Mouse (Mus musculus) erythroid progenitor cell, adult 5-6 weeks (primary cell): ENCODE results near the gene U2af2. TPM values are rescaled to one million over a fixed set of nuclear protein-coding genes. Genes with fewer than 3 reads are reported as not detected.

Source experiments
- ATAC-seq: replicated peaks from 2 replicates; pipeline ENCODE4 v1.8.0; 2016; ENCODE audit warnings: moderate number of reproducible peaks, mild to moderate bottlenecking, moderate TSS enrichment, inconsistent platforms; ENCODE audit not compliant: poor library complexity, low FRiP score, severe bottlenecking
- total RNA-seq, 2 experiments: library from RNA; stranded (forward) in 1 of 2; stranded (reverse) in 1 of 2; fragments of 150-400 nt in 1 of 2; fragments of 186-747, 209-891 nt in 1 of 2; gene quantifications; 2 replicates each; pipeline versions ENCODE4 v1.2.3 to v1.2.4; 2015 to 2017; ENCODE audit warnings: low replicate concordance in 2 of 2

U2af2 gene
- total RNA-seq, 2 experiments from 2014 or later = 99.2 to 138 TPM

DNA sequence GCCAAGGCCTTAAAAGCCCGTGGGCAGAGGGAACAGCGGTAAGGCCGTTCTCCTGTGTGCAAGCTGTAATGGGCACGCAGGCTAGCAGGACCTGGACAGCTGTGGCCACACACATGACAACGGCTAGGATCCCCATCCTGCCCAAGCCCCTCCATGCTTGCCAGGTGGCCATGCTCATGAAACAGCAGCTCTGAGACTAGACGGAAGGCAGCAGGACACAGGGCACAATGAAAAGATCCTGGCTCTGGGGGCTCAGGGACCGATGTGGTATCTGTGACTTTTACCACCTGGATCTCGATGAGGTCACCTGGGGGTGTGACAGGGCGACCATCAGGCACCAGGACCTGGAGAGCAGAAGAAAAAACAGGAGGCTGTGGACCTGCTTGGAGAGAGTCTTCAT, 25.8 kb upstream of the U2af2 start:
- no peak for ATAC-seq

- no peak for ATAC-seq
These were observed 24.9 kb upstream of the U2af2 start for GRCm38 (mm10) chr7:5037026-5037425.

GRCm38 (mm10) chr7:5037467-5037866, 24.5 kb upstream of the U2af2 start:
- no peak for ATAC-seq

DNA sequence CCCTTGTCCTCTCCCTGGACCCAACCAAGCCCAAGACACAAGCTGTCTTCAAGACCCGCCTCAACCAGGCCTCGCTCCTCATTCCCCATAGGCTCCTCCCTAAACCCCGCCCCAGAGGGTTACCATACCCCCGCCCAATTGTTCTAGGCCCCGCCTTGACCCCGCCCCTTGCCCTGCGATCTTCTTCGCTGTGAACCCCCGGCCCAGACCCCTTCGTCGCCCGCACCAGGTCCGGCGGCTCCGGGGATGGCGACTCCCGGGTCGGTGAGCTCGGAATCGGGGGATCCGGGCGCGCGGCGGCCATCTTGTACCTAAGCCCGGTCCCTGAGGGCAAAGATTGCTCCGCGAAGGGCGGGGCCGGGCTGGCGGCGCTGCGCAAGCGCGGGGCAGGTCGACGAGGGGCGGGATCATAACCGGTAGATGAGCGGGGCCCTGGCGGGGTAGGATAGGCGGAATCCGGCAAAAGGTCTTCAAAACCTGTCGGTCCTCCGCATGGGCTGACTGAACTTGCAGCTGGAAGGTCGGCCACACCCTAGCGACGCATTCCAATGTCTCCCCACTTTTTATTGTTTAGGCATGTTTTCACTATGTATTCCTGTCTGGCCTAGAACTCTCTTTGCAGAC, 23.7 kb upstream of the U2af2 start, which contains the start of gene Zfp784:
Gene Zfp784 (minus strand): TSS at position 338 of the 624 bp plus-strand sequence.
- ATAC-seq = peak; percentile 95

- no peak for ATAC-seq
These were observed 23.0 kb upstream of the U2af2 start for GRCm38 (mm10) chr7:5038940-5039339.

DNA sequence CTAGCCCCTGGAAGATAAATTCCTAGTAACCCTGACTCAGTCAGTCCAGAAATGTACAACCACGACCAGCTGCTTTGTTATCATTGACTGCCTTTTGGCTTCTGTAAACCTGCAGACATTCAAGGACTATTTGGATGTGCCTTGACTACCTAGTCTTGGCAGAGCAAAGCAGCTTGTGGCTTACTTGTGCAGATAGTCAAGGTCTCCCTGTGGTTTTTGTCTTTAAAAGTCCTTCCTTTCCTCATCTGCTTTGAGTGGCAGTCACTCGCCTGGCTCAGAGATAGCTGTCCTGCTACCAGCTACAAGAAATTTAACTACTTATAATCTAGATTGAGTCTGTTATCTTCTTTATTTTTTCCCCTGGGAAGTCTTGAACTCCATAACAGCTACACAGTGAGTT, 17.0 kb upstream of the U2af2 start:
- ATAC-seq = no peak

DNA sequence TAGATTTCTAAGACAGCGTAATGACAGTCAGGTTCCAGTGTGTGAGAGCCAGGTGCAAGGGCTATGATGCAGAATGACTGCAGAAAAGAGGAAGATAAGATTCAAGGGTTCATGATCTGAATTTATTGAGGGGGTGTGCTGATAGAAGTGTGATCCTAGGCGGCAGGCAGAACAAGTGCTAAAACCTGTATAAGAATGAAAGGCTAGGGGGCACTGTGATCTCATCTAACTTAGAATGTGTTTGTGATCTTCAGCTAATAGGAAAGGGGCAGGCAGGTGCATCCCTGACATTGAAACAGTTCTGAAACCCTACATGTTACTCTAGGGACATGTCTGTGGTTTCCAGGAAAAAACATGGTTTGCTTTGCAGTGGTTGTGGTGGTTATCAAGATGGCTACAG, 15.8 kb upstream of the U2af2 start:
- no peak for ATAC-seq

DNA sequence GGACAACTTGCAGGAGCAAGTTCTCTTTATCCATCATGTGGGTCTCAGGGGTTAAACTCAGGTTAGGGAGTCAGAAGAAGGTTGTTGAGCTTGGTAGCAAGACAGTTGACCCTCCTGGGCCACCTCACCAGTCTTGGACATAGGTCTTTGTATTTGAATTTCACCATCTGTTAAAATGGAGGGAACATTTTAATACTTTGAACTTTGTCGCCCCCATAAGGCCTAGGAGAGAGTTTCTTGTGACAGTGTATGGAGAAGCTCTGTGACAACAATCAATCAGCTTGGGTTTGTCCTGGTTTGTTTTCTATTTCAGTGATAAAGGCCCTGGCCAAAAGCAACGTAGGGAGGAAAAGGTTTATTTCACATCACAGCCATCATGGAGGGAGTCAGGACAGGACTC, 14.6 kb upstream of the U2af2 start:
- peak; percentile 59 for ATAC-seq

DNA sequence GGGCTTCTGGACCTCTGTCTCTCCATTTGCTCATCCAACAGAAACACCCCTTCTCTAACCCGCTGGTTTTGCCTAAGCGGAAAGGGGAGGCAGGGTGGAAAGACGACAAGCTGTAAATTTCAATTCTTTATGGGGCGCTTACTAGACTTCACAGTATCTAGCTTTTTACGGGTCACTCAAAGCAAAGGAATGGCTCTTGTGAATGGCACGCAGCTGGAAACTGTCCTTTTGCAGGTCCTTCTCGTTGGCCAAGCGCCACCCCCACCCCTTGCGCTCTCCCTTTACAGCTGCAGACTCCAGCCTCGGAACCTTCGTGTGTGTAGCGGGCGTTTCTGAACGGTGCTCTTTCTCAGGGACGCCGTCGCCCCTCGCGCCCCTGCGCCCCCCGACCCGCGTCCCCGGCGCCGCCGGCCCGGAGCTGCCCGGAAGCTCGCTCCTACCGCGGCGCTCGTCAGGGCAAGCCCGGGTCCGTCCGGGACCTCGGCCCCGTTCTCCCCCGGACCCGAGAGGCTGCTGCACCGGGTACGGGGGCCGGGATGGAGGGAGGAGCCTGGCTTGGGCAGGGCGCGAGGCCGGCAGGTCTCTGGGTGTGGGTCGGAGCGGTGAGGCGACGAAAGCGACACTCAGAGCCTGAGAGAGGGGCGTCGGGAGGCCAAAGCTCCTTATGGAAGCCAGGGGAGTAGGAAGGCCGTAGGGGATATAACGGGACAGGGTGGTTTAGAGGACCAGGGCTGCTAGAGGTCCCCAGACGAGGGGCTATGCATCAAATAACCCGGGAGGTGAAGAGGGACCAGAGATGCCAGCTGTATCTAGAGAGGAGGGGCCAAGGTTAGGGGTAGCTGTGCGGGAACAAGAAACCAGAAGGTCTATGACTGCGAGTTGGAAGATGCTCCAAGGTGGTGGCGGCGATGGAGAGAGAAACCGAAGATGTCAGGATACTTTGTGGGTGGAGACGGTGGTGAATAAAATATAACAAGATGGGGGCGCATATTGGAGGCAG, 10.4 kb upstream of the U2af2 start, which contains the start of gene Zfp580:
Gene Zfp580 (plus strand): TSS at position 346 of the 1,000 bp plus-strand sequence.
- ATAC-seq = no peak

GRCm38 (mm10) chr7:5052438-5052837, 9.5 kb upstream of the U2af2 start:
- no peak for ATAC-seq

DNA sequence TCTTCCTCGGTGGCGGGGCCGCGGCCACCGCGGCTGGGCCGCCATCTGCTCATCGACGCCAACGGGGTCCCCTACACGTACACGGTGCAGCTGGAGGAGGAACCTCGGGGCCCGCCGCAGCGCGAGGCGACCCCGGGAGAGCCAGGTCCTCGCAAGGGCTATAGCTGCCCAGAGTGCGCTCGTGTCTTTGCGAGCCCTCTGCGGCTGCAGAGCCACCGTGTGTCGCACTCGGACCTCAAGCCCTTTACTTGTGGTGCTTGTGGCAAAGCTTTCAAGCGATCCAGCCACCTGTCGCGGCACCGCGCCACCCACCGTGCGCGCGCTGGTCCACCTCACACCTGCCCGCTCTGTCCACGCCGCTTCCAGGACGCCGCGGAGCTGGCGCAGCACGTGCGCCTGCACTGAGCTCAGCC, 9.0 kb upstream of the U2af2 start:
- ATAC-seq = no peak

DNA sequence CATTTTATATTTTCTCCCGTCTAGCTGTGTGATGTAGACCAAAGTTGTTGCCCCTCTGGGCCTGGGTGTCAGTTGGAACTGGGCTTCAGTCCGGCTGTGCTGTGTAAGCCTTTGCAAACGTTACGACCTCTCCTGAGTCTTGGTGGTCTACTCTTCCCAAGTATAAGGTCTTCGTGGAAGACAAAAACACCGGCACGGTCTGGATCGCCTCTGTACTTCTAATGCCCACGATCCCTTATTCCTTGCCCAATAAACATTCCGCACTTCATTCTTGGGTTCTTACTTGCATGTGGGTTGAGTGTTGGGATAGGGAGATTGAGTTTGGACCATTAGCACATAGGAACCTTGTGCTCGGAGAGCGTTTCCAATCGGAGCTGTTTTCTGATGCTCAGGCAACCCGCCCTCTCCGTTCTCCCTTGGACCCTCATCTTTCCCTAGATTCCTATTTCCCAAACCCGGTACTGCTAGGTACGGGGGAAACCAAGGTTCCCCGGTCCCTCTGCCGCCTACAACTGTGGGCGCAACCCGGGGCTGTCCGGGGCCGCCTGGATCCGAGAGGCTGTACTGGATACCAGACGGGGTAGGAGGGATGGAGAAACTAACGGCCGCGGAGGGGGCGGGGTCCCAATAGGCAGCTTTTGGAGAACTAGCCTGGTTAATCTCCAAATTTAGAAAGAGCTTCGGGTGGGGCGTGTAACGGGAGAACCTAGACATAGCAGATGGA, 8.3 kb upstream of the U2af2 start:
- no peak for ATAC-seq

GRCm38 (mm10) chr7:5056651-5057263, 5.2 kb upstream of the U2af2 start:
- no peak for ATAC-seq

GRCm38 (mm10) chr7:5057381-5057780, 4.6 kb upstream of the U2af2 start:
- no peak for ATAC-seq

- ATAC-seq = no peak
These were observed 4.1 kb upstream of the U2af2 start for GRCm38 (mm10) chr7:5057804-5058203.

- no peak for ATAC-seq
These were observed 3.3 kb upstream of the U2af2 start for GRCm38 (mm10) chr7:5058631-5059030.

DNA sequence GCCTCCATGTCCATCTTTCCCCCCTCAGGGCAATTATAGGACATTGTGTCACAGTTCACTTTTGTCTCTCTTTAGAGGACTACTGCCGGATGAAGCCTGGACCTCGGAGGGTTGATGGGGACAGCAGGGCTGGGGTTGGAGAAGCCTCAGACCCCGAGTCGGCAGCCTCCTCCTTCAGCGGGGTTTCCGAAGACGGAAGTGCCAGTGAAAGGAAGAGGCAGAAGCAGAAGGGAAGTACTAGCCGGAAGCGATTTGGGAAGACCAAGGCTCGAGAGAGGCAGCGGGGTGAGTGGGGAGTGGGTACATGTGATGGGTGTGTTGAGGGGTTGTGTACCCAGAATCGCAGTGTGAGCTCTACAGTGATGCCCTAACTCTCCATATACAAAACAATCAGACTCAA, 2.5 kb upstream of the U2af2 start:
- no peak for ATAC-seq

- peak; percentile 60 for ATAC-seq
These were observed 1.7 kb upstream of the U2af2 start for GRCm38 (mm10) chr7:5060239-5060731.

- peak; percentile 80 for ATAC-seq
These were observed 784 bp upstream of the U2af2 start for GRCm38 (mm10) chr7:5060944-5061773.
